Mouse (Mus musculus) MEL (cell line): ENCODE measurements around the gene Morn1. TPM values are rescaled to one million over a fixed set of nuclear protein-coding genes. Genes with fewer than 3 reads are reported as not detected.

Experiments used
- DNase-seq: peaks from one replicate; pipeline ENCODE4 v3.0.0; 2011; ENCODE audit warnings: low read depth, low spot score
- H3K27ac ChIP-seq: 2 replicates; pipeline ENCODE4 v1.5.1; 2012; ENCODE audit warnings: low read depth, mild to moderate bottlenecking, control low read depth, low read length, moderate library complexity; ENCODE audit not compliant: control insufficient read depth
- H3K27me3 ChIP-seq, 2 experiments: fragments of 150-350 bp in 1 of 2; sonication (generic) in 1 of 2; 2 replicates each; pipeline ENCODE4 v1.6.1; 2012; ENCODE audit warnings: low read length in 2 of 2, mild to moderate bottlenecking in 2 of 2, improper control_type of control experiment in 1 of 2, moderate library complexity in 1 of 2; ENCODE audit not compliant: insufficient read depth in 2 of 2, control insufficient read depth in 1 of 2
- H3K36me3 ChIP-seq, 2 experiments: 2 replicates each; pipeline ENCODE4 v1.6.1; 2012 to 2014; ENCODE audit warnings: low read length in 2 of 2, improper control_type of control experiment in 1 of 2, inconsistent platforms in 1 of 2, mild to moderate bottlenecking in 1 of 2; ENCODE audit not compliant: insufficient read depth in 2 of 2, control insufficient read depth in 1 of 2
- H3K4me1 ChIP-seq, 2 experiments: fragments of 150-350 bp in 1 of 2; sonication (generic) in 1 of 2; 2 replicates each; pipeline ENCODE4 v1.6.1; 2012; ENCODE audit warnings: low read length in 2 of 2, improper control_type of control experiment in 1 of 2, mild to moderate bottlenecking in 1 of 2; ENCODE audit not compliant: insufficient read depth in 2 of 2, control insufficient read depth in 1 of 2
- H3K4me3 ChIP-seq, 2 experiments: fragments of 150-350 bp in 1 of 2; sonication (generic) in 1 of 2; 2 replicates each; pipeline ENCODE4 v1.5.1; 2012; ENCODE audit warnings: low read depth in 2 of 2, low read length in 2 of 2, mild to moderate bottlenecking in 2 of 2, moderate library complexity in 2 of 2, control low read depth in 1 of 2, improper control_type of control experiment in 1 of 2; ENCODE audit not compliant: control insufficient read depth in 1 of 2, insufficient read depth in 1 of 2
- H3K79me2 ChIP-seq: 2 replicates; pipeline ENCODE4 v1.6.1; 2012; ENCODE audit warnings: mild to moderate bottlenecking, low read length, moderate library complexity; ENCODE audit not compliant: control insufficient read depth, poor library complexity, insufficient read depth
- H3K9ac ChIP-seq: 2 replicates; pipeline ENCODE4 v1.6.1; 2012; ENCODE audit warnings: low read depth, mild to moderate bottlenecking, control low read depth, low read length, moderate library complexity; ENCODE audit not compliant: control insufficient read depth, poor library complexity, severe bottlenecking
- H3K9me3 ChIP-seq: fragments of 150-350 bp; sonication (generic); replicated peaks from 2 replicates; pipeline ENCODE4 v1.6.1; 2012; ENCODE audit warnings: mild to moderate bottlenecking, low read length, improper control_type of control experiment, moderate library complexity; ENCODE audit not compliant: insufficient read depth
- ETS1 ChIP-seq: IDR thresholded peaks from 2 replicates; pipeline ENCODE4 v1.6.1; 2012; ENCODE audit warnings: low read depth, mild to moderate bottlenecking, inconsistent platforms, low read length, improper control_type of control experiment, moderate library complexity
- MAX ChIP-seq: IDR thresholded peaks from 2 replicates; pipeline ENCODE4 v1.6.1; 2011; ENCODE audit warnings: low read length, improper control_type of control experiment
- MXI1 ChIP-seq: IDR thresholded peaks from 2 replicates; pipeline ENCODE4 v1.6.1; 2011; ENCODE audit warnings: mild to moderate bottlenecking, low read depth, low read length, improper control_type of control experiment
- MYC ChIP-seq: IDR thresholded peaks from 2 replicates; pipeline ENCODE4 v1.6.1; 2011; ENCODE audit warnings: low read depth, mild to moderate bottlenecking, low read length, improper control_type of control experiment, moderate library complexity
- NELFE ChIP-seq: IDR thresholded peaks from 2 replicates; pipeline ENCODE4 v1.6.1; 2011; ENCODE audit warnings: low read depth, low read length, improper control_type of control experiment
- POLR2A ChIP-seq, 2 experiments: IDR thresholded peaks; 2 replicates each; pipeline ENCODE4 v1.6.1; 2011 to 2012; ENCODE audit warnings: low read length in 2 of 2, mild to moderate bottlenecking in 2 of 2, control low read depth in 1 of 2, improper control_type of control experiment in 1 of 2, low read depth in 1 of 2, moderate library complexity in 1 of 2; ENCODE audit not compliant: control insufficient read depth in 1 of 2, insufficient read depth in 1 of 2, poor library complexity in 1 of 2
- POLR2AphosphoS2 ChIP-seq: IDR thresholded peaks from 2 replicates; pipeline ENCODE4 v1.6.1; 2011; ENCODE audit warnings: low read length, improper control_type of control experiment
- POLR2AphosphoS5 ChIP-seq: IDR thresholded peaks from 2 replicates; pipeline ENCODE4 v1.6.1; 2012; ENCODE audit warnings: low read depth, borderline replicate concordance, mild to moderate bottlenecking, inconsistent platforms, low read length, moderate library complexity, mixed read lengths
- SIN3A ChIP-seq: IDR thresholded peaks from 2 replicates; pipeline ENCODE4 v1.6.1; 2012; ENCODE audit warnings: low read length, improper control_type of control experiment, inconsistent platforms
- SMC3 ChIP-seq: IDR thresholded peaks from 2 replicates; pipeline ENCODE4 v1.6.1; 2011; ENCODE audit warnings: low read depth, low read length, improper control_type of control experiment
- TAL1 ChIP-seq: IDR thresholded peaks from 2 replicates; pipeline ENCODE4 v1.6.1; 2012; ENCODE audit warnings: mild to moderate bottlenecking, inconsistent platforms, low read length, moderate library complexity, mixed read lengths
- TCF12 ChIP-seq: IDR thresholded peaks from 2 replicates; pipeline ENCODE4 v1.6.1; 2014; ENCODE audit warnings: low read depth, mild to moderate bottlenecking, inconsistent platforms, low read length, improper control_type of control experiment, moderate library complexity
- UBTF ChIP-seq: IDR thresholded peaks from 2 replicates; pipeline ENCODE4 v1.6.1; 2012; ENCODE audit warnings: low read depth, mild to moderate bottlenecking, inconsistent platforms, low read length, improper control_type of control experiment, moderate library complexity, borderline replicate concordance; ENCODE audit not compliant: insufficient read depth
- USF1 ChIP-seq: IDR thresholded peaks from 2 replicates; pipeline ENCODE4 v1.6.1; 2014; ENCODE audit warnings: low read depth, mild to moderate bottlenecking, inconsistent platforms, low read length, improper control_type of control experiment, moderate library complexity
- ZNF384 ChIP-seq: IDR thresholded peaks from 2 replicates; pipeline ENCODE4 v1.6.1; 2012; ENCODE audit warnings: low read depth, mild to moderate bottlenecking, inconsistent platforms, low read length, improper control_type of control experiment
- polyA plus RNA-seq, 2 experiments: library from polyadenylated mRNA; stranded (reverse) in 1 of 2; unstranded in 1 of 2; fragments of >175 nt in 1 of 2; fragments of >200 nt in 1 of 2; gene quantifications; 2 replicates each; pipeline versions ENCODE4 v1.2.1 to v1.2.4; 2012; ENCODE audit warnings: low replicate concordance in 2 of 2, low read depth in 1 of 2; ENCODE audit not compliant: insufficient read length in 2 of 2, insufficient read depth in 1 of 2, missing spikeins in 1 of 2
- total RNA-seq: library from RNA; depleted of rRNA; stranded (reverse); fragments of 300-350 nt; gene quantifications from 2 replicates; pipeline ENCODE4 v1.2.3, GENCODE M21; 2012

Gene Morn1
- total and polyA plus RNA-seq, 3 experiments = 4.1 to 4.4 TPM; not detected in 1

DNA sequence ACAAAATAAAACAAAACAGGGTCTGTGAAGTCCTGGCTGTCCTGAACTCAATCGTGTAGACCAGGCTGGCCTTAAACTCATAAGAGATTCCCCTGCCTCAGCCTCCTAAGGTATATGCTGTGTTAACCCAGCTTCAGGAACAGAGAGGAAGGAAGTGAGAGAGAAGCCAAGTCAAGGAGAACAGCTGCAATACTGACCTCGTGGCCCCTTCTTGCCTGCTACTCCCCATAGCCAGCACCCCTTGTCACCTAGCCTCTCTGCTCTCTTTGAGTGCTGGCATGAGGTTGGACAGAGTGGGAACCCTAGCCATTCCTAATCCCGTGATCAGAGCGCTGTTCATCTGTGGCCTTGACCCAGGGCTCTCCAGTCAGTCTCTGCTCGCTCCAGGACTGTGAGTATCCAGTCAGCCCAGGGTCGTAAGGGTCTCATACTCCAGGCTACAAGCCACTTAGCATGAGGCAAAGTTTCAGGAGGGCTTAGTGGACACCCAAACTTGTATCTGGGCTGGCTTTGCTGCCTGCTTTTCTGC is 35.6 kb downstream of the Morn1 start:
- Histone ChIP-seq H3K27ac (no peak overlapping the region), H3K4me1 (peaks cover 22 to 52% of the 10 kb centered on the region in 2 experiments), H3K4me3 (no peak overlapping the region), H3K9me3 (no peaks in the 10 kb centered on the region), H3K9ac (no peak overlapping the region; the same call in 1 of the 2 replicates), H3K79me2 (no peaks in the 10 kb centered on the region), H3K27me3 (no peaks in the 10 kb centered on the region), H3K36me3 (peaks cover 0 to 29% of the 10 kb centered on the region in 2 experiments; a peak in 2 of 4 replicates)
- no peak for DNase-seq
- TF ChIP-seq TCF12 = no peak
- TF ChIP-seq MYC = no peak
- no peak for TF ChIP-seq TAL1
- TF ChIP-seq POLR2A (IDR thresholded peaks at IDR 0.05; ENCODE audit: control insufficient read depth in 1 of 2, insufficient read depth in 1 of 2, low read depth in 1 of 2, low read length in 2 of 2, poor library complexity in 1 of 2) = no peak
- TF ChIP-seq POLR2AphosphoS5 = no peak
- no peak for TF ChIP-seq POLR2AphosphoS2
- TF ChIP-seq SIN3A = no peak
- no peak for TF ChIP-seq UBTF
- no peak for TF ChIP-seq ETS1
- TF ChIP-seq NELFE = no peak
- no peak for TF ChIP-seq MAX
- no peak for TF ChIP-seq SMC3

DNA sequence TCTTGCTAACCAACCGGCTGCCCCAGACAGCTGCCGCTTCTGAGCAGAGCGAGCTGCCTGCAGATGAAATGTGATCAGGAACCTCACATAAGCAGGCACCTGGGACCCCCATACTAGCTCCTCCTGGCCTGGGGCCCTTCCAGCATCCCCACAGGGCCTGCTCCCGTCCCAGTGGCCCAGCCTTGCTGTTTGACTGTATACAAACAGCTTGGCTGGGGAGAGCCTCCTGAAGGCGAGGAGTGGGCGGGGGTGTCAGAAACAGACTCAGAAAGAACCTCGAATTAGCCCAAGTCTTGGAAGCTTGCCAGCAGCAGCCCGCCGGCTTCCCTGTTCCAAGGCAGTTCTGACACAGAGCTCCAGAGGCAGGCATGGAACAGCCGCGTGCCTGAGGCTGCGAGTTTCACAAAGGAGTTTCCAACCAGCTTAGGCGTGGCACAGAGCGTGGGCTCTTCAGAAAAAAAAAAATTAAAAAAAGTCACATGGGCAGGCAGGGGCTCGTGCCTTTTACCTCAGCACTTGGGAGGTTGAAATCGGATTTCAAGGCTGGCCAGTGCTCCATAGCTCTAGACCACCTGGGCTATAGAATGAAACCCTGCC is 36.2 kb downstream of the Morn1 start:
- Histone ChIP-seq H3K9me3 (no peaks in the 10 kb centered on the region), H3K4me3 (no peak overlapping the region), H3K4me1 (peaks cover 21 to 47% of the 10 kb centered on the region in 2 experiments), H3K27me3 (no peaks in the 10 kb centered on the region), H3K79me2 (no peaks in the 10 kb centered on the region), H3K36me3 (peaks cover 0 to 26% of the 10 kb centered on the region in 2 experiments; a peak in 2 of 4 replicates), H3K27ac (no peak overlapping the region), H3K9ac (peak overlapping the region; percentile 26)
- peak; percentile 70 for DNase-seq
- peak; percentile 85 for TF ChIP-seq ZNF384
- no peak for TF ChIP-seq MXI1
- TF ChIP-seq SIN3A = 0 out of 2 replicates have a peak, but pooled peaks have one; percentile 19
- peak; percentile 60; the same call in 1 of the 2 replicates for TF ChIP-seq USF1
- 0 out of 2 replicates have a peak, but pooled peaks have one; percentile 17 for TF ChIP-seq MYC
- peak; percentile 32; the same call in 1 of the 2 replicates for TF ChIP-seq MAX
